6 mouse cellular contexts compared by ENCODE assay signal in genomic region chr15:99386110-99386509, GRCm38 (mm10). TPM values are rescaled to one million over a fixed set of nuclear protein-coding genes. Genes with fewer than 3 reads are reported as not detected.
DNase-seq lines count a peak whose midpoint lies in the region; ATAC-seq and TF ChIP-seq lines count a peak whose summit lies in the region.
"Not testable (repeated sequence)": the region's sequence is repeated elsewhere in the genome, so short reads cannot be mapped to it uniquely, and the experiment has no call there.

No protein-coding gene starts in this region.

- not testable (repeated sequence) for TF ChIP-seq EP300 in heart, adult 2 months (IDR thresholded peaks at IDR 0.05; ENCODE audit: insufficient read depth, low read depth, low read length); liver, postnatal 0 days (IDR thresholded peaks at IDR 0.05; ENCODE audit: low read depth)

- H3K36me3 ChIP-seq in heart, adult 2 months (ENCODE audit: control insufficient read depth, insufficient read depth, low read length); liver, postnatal 0 days (replicated peaks; ENCODE audit: insufficient read depth, low read length); small intestine, adult 2 months (ENCODE audit: control insufficient read depth, insufficient read depth, low read length): not testable (repeated sequence)

- TF ChIP-seq POLR2A in heart, adult 2 months (IDR thresholded peaks at IDR 0.05; ENCODE audit: insufficient read depth, low read depth, low read length); small intestine, adult 2 months (IDR thresholded peaks at IDR 0.05; ENCODE audit: low read depth, low read length): not testable (repeated sequence)

- not testable (repeated sequence) for H3K9me3 ChIP-seq in liver, postnatal 0 days (ENCODE audit: low read length)

- H3K4me1 ChIP-seq in heart, adult 2 months (ENCODE audit: control insufficient read depth, insufficient read depth, low read length) = not testable (repeated sequence)
- H3K4me1 ChIP-seq in liver, postnatal 0 days (ENCODE audit: insufficient read depth) = peaks cover 23% of the 10 kb centered on the region
- peaks cover 12% of the 10 kb centered on the region; the same call in 1 of the 2 replicates for H3K4me1 ChIP-seq in small intestine, adult 2 months (ENCODE audit: control insufficient read depth, insufficient read depth, insufficient read length, low read length)

- WGBS in heart, adult 2 months = 79% methylated on average over 3 of the region's 3 CpGs
- 66% methylated on average over 3 of the region's 3 CpGs for WGBS in liver, postnatal 0 days (ENCODE audit: insufficient replicate concordance)
- WGBS in small intestine, adult 2 months = 58% methylated on average over 3 of the region's 3 CpGs

- H3K4me2 ChIP-seq in liver, postnatal 0 days (ENCODE audit: low read depth, low read length) = not testable (repeated sequence)

- H3K4me3 ChIP-seq in heart, adult 2 months; layer of hippocampus, adult 2 months; liver, postnatal 0 days (ENCODE audit: low read depth, low read length); small intestine, adult 2 months (ENCODE audit: low read depth, low read length): not testable (repeated sequence)

- H3K27ac ChIP-seq in heart, adult 2 months; layer of hippocampus, adult 2 months: not testable (repeated sequence)
- H3K27ac ChIP-seq in liver, postnatal 0 days (ENCODE audit: low read depth) = peak overlapping the region; percentile 67
- peak overlapping the region; percentile 36; the same call in 1 of the 2 replicates for H3K27ac ChIP-seq in small intestine, adult 2 months (ENCODE audit: insufficient read depth, low read depth, low read length)

- not testable (repeated sequence) for H3K27me3 ChIP-seq in heart, adult 2 months (ENCODE audit: control insufficient read depth, insufficient read depth, low read length); liver, postnatal 0 days (ENCODE audit: insufficient read depth, low read length); small intestine, adult 2 months (ENCODE audit: control insufficient read depth, insufficient read depth, low read length)

- H3K79me2 ChIP-seq in heart, adult 2 months (replicated peaks; ENCODE audit: control insufficient read depth, insufficient read depth, low read length) = not testable (repeated sequence)

- intact Hi-C loops in heart, adult 2 months (cut with DNase I) = not testable (repeated sequence)

- 0 out of 2 replicates have a peak, but pooled peaks have one; percentile 3 for ATAC-seq in liver, postnatal 0 days

- not testable (repeated sequence) for H3K9ac ChIP-seq in heart, adult 2 months (ENCODE audit: low read depth, low read length); liver, postnatal 0 days (replicated peaks)

- DNase-seq in ES-CJ7 (ENCODE audit: low read depth, low spot score) = peak; percentile 38
- not testable (repeated sequence) for DNase-seq in heart, adult 2 months; layer of hippocampus, adult 2 months (ENCODE audit: low spot score in 2 of 2); liver, postnatal 0 days
- DNase-seq in kidney, adult 9 months = peak; percentile 50

- peak; percentile 55 for TF ChIP-seq CTCF in heart, adult 2 months (IDR thresholded peaks at IDR 0.05)
- peak; percentile 62 for TF ChIP-seq CTCF in layer of hippocampus, adult 2 months (conservative IDR thresholded peaks at IDR 0.05)
- peak; percentile 44 for TF ChIP-seq CTCF in liver, postnatal 0 days (IDR thresholded peaks at IDR 0.05; ENCODE audit: low read depth)
- TF ChIP-seq CTCF in small intestine, adult 2 months (IDR thresholded peaks at IDR 0.05; ENCODE audit: extremely low read depth, insufficient read length, insufficient replicate concordance, low read depth, low read length) = not testable (repeated sequence)

RNA-seq across cellular contexts. Expression of gene Tmbim6, which starts 6.6 kb away (rescaled TPM):
- 100 to 1,000 TPM; 207 to 253 TPM for total RNA-seq in heart, adult 2 months (2021)
- polyA plus RNA-seq in heart, adult 2 months (2012; rRNA removed) = 334 and 409 TPM in 2 replicates
- total RNA-seq in layer of hippocampus, adult 2 months (2021) = 100 to 1,000 TPM; 341 to 355 TPM
- polyA plus RNA-seq in liver, postnatal 0 days (2015; fragmentation: Nextera tagmentation; extraction: Ambion mirVana) = 566 and 586 TPM in 2 replicates
- polyA plus RNA-seq in small intestine, adult 2 months (2012; rRNA removed) = 672 and 1,662 TPM in 2 replicates

RNA-seq across cellular contexts. Expression of gene Fmnl3, which starts 15.8 kb away (rescaled TPM):
- total RNA-seq in heart, adult 2 months (2021) = 10 to 100 TPM; 14.6 to 18.1 TPM
- polyA plus RNA-seq in heart, adult 2 months (2012; rRNA removed) = 18.6 and 29.3 TPM in 2 replicates
- 1 to 10 TPM; 9.0 to 9.7 TPM for total RNA-seq in layer of hippocampus, adult 2 months (2021)
- 2.2 and 2.4 TPM in 2 replicates for polyA plus RNA-seq in liver, postnatal 0 days (2015; fragmentation: Nextera tagmentation; extraction: Ambion mirVana)
- 4.2 and 8.2 TPM in 2 replicates for polyA plus RNA-seq in small intestine, adult 2 months (2012; rRNA removed)
